Mouse (Mus musculus) midbrain, postnatal 0 days (tissue): ENCODE results near the gene Apold1. TPM values are rescaled to one million over a fixed set of nuclear protein-coding genes. Genes with fewer than 3 reads are reported as not detected.

Source experiments
- ATAC-seq: fragments of 200-750 bp; cut with Nextera tagmentation; 2 replicates; pipeline ENCODE4 v1.8.0; 2017; ENCODE audit warnings: moderate number of reproducible peaks, mild to moderate bottlenecking, moderate TSS enrichment, moderate library complexity; ENCODE audit not compliant: low FRiP score
- DNase-seq: peaks from one replicate; pipeline ENCODE4 v3.0.0-alpha.2; 2015; ENCODE audit warnings: low spot score
- H3K27ac ChIP-seq: fragments of 300-500 bp; sonication (generic); 2 replicates; pipeline ENCODE4 v1.5.1; 2014; ENCODE audit warnings: low read depth, mild to moderate bottlenecking, low read length, mixed read lengths
- H3K27me3 ChIP-seq: fragments of 300-500 bp; sonication (generic); 2 replicates; pipeline ENCODE4 v1.6.1; 2014; ENCODE audit warnings: low read length, control low read depth, mixed read lengths; ENCODE audit not compliant: insufficient read depth
- H3K36me3 ChIP-seq: fragments of 300-500 bp; sonication (generic); 2 replicates; pipeline ENCODE4 v1.6.1; 2014; ENCODE audit warnings: low read length, control low read depth, mixed read lengths; ENCODE audit not compliant: insufficient read depth
- H3K4me1 ChIP-seq: fragments of 300-500 bp; sonication (generic); 2 replicates; pipeline ENCODE4 v1.6.1; 2014; ENCODE audit warnings: mild to moderate bottlenecking, control low read depth, antibody characterized with exemption, low read length, mixed read lengths; ENCODE audit not compliant: insufficient read depth
- H3K4me2 ChIP-seq: fragments of 300-500 bp; sonication (generic); 2 replicates; pipeline ENCODE4 v1.6.1; 2014; ENCODE audit warnings: low read depth, mild to moderate bottlenecking, low read length, mixed read lengths; ENCODE audit not compliant: poor library complexity, severe bottlenecking
- H3K4me3 ChIP-seq: fragments of 300-500 bp; sonication (generic); 2 replicates; pipeline ENCODE4 v1.5.1; 2014; ENCODE audit warnings: low read depth, mild to moderate bottlenecking, low read length, moderate library complexity
- H3K9ac ChIP-seq: fragments of 300-500 bp; sonication (generic); replicated peaks from 2 replicates; pipeline ENCODE4 v1.6.1; 2014; ENCODE audit warnings: mild to moderate bottlenecking, low read length, moderate library complexity, mixed read lengths; ENCODE audit not compliant: poor library complexity, severe bottlenecking
- H3K9me3 ChIP-seq: fragments of 300-500 bp; sonication (generic); 2 replicates; pipeline ENCODE4 v1.6.1; 2016; ENCODE audit warnings: low read length, control low read depth
- CTCF ChIP-seq: IDR thresholded peaks from 2 replicates; pipeline ENCODE4 v1.5.1; 2016; ENCODE audit warnings: antibody characterized with exemption, mild to moderate bottlenecking
- WGBS: fragments of 180-500 bp; shearing (Covaris S2); extraction: QIAGEN DNeasy Blood & Tissue Kit; methylation state at CpG from one replicate; pipeline ENCODE4 v1.1.7; 2014; 5-methylcytosine and 5-hydroxymethylcytosine counted together
- polyA plus RNA-seq: library from polyadenylated mRNA; unstranded; fragments of >200 nt; fragmentation: Nextera tagmentation; extraction: Ambion mirVana; gene quantifications from 2 replicates; pipeline ENCODE4 v1.2.1, GENCODE M21; 2015
- total RNA-seq: library from RNA; depleted of rRNA; stranded (reverse); fragments of >200 nt; gene quantifications from 2 replicates; pipeline ENCODE4 v1.2.3, GENCODE M21; 2014

Apold1 gene
- total and polyA plus RNA-seq, 2 experiments from 2014 or later: 5.1 to 5.8 TPM

GRCm38 (mm10) chr6:134953976-134954375 is 27.5 kb upstream of the Apold1 start:
- no peaks in the 10 kb centered on the region for H3K9me3 ChIP-seq
- no peak for DNase-seq
- TF ChIP-seq CTCF: no peak
- H3K4me1 ChIP-seq: no peaks in the 10 kb centered on the region
- no peak for ATAC-seq
- H3K27ac ChIP-seq: no peak overlapping the region
- no peak overlapping the region for H3K9ac ChIP-seq
- H3K4me2 ChIP-seq: no peak overlapping the region
- 62% methylated on average over 11 of the region's 11 CpGs for WGBS
- H3K4me3 ChIP-seq: no peak overlapping the region
- no peaks in the 10 kb centered on the region for H3K36me3 ChIP-seq
- H3K27me3 ChIP-seq: no peaks in the 10 kb centered on the region

DNA sequence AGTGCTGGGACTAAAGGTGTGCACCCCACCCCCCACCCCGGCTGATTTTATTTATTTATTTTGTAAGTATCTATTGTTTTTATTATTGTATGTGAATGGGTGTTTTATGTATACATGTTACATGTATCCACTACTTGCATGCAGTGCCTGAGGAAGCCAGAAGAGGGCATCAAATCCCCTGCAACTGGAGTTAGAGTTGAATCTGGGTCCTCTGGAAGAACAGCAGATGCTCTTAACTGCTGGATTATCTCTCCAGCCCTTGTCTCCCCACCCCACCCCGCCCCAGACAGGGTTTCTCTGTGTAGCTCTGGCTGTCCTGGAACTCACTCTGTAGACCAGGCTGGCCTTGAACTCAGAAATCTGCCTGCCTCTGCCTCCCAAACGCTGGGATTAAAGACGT is 25.1 kb upstream of the Apold1 start:
- no peak for ATAC-seq
- H3K4me3 ChIP-seq: no peak overlapping the region
- no peaks in the 10 kb centered on the region for H3K9me3 ChIP-seq
- H3K9ac ChIP-seq: no peak overlapping the region
- H3K36me3 ChIP-seq: no peaks in the 10 kb centered on the region
- DNase-seq: no peak
- H3K27ac ChIP-seq: no peak overlapping the region
- TF ChIP-seq CTCF: peak; percentile 30; the same call in 1 of the 2 replicates
- H3K27me3 ChIP-seq: no peaks in the 10 kb centered on the region
- no peak overlapping the region for H3K4me2 ChIP-seq
- 74% methylated on average over 4 of the region's 4 CpGs for WGBS
- H3K4me1 ChIP-seq: no peaks in the 10 kb centered on the region

DNA sequence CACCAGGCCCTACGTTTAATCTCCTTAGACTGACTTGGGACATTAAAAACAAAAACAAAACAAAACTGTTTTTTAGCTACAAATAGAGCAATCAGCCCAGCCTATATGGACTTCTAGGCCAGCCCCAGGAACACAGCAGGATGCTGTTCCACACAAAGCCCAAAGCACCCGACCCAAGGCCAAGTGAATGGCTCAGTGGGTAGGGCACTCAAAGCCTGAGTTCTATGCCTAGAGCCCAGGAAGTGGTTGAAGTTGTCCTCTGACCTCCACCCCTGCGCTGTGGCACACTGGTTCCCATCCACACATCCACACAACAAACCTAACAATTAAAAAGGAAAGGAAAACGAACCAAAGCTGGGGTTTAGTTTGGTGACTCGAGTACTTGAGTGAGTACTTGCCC is 20.2 kb upstream of the Apold1 start:
- ATAC-seq (no peak), DNase-seq (no peak)
- no peak overlapping the region for H3K9ac ChIP-seq
- 52% methylated on average over 5 of the region's 5 CpGs for WGBS
- no peak overlapping the region for H3K4me3 ChIP-seq
- no peaks in the 10 kb centered on the region for H3K4me1 ChIP-seq
- H3K4me2 ChIP-seq: no peak overlapping the region
- no peak overlapping the region for H3K27ac ChIP-seq
- no peaks in the 10 kb centered on the region for H3K36me3 ChIP-seq
- H3K9me3 ChIP-seq: no peaks in the 10 kb centered on the region
- no peak for TF ChIP-seq CTCF
- H3K27me3 ChIP-seq: no peaks in the 10 kb centered on the region

GRCm38 (mm10) chr6:134961858-134962517 is 19.5 kb upstream of the Apold1 start:
- no peaks in the 10 kb centered on the region for H3K36me3 ChIP-seq
- no peak for TF ChIP-seq CTCF
- no peak overlapping the region for H3K9ac ChIP-seq
- ATAC-seq (no peak), DNase-seq (no peak)
- H3K27me3 ChIP-seq: no peaks in the 10 kb centered on the region
- no peak overlapping the region for H3K4me3 ChIP-seq
- H3K4me1 ChIP-seq: no peaks in the 10 kb centered on the region
- H3K27ac ChIP-seq: no peak overlapping the region
- WGBS: 54% methylated on average over 9 of the region's 9 CpGs
- no peaks in the 10 kb centered on the region for H3K9me3 ChIP-seq
- H3K4me2 ChIP-seq: no peak overlapping the region

GRCm38 (mm10) chr6:134962518-134962893 is 19.0 kb upstream of the Apold1 start:
- Histone ChIP-seq H3K9me3 (no peaks in the 10 kb centered on the region), H3K9ac (no peak overlapping the region), H3K4me2 (no peak overlapping the region), H3K4me1 (no peaks in the 10 kb centered on the region), H3K27me3 (no peaks in the 10 kb centered on the region), H3K36me3 (no peaks in the 10 kb centered on the region), H3K27ac (no peak overlapping the region), H3K4me3 (no peak overlapping the region)
- ATAC-seq (no peak), DNase-seq (no peak)
- no peak for TF ChIP-seq CTCF
- WGBS: 51% methylated on average over 5 of the region's 5 CpGs

- H3K27ac ChIP-seq: no peak overlapping the region
- 82% methylated on average over 2 of the region's 2 CpGs for WGBS
- no peak overlapping the region for H3K4me3 ChIP-seq
- DNase-seq: no peak
- no peak for ATAC-seq
- H3K9me3 ChIP-seq: no peaks in the 10 kb centered on the region
- no peaks in the 10 kb centered on the region for H3K27me3 ChIP-seq
- H3K4me2 ChIP-seq: no peak overlapping the region
- H3K9ac ChIP-seq: no peak overlapping the region
- TF ChIP-seq CTCF: no peak
- H3K36me3 ChIP-seq: no peaks in the 10 kb centered on the region
- no peaks in the 10 kb centered on the region for H3K4me1 ChIP-seq
These were observed 17.6 kb upstream of the Apold1 start for GRCm38 (mm10) chr6:134963910-134964309.
